Mouse (Mus musculus): Measurements from ENCODE around the gene Il1rl2.

The Il1rl2 gene

GRCm38 (mm10) chr1:40324457-40324856 is at the start of gene Il1rl2:
Il1rl2 (plus strand) TSS chr1:40324610.
- WGBS: 24% methylated on average over 6 of the region's 6 CpGs

GRCm38 (mm10) chr1:40275285-40276013 is 49.0 kb upstream of the Il1rl2 start:
- WGBS: 48% methylated on average over 10 of the region's 10 CpGs

- 91% methylated on average over 4 of the region's 4 CpGs for WGBS
These were observed 46.5 kb upstream of the Il1rl2 start for GRCm38 (mm10) chr1:40277944-40278343.

- 95% methylated on average over 2 of the region's 2 CpGs for WGBS
These were observed 45.7 kb upstream of the Il1rl2 start for GRCm38 (mm10) chr1:40278720-40279119.

GRCm38 (mm10) chr1:40279182-40279743 is 45.1 kb upstream of the Il1rl2 start:
- 92% methylated on average over 11 of the region's 11 CpGs for WGBS

- 84% methylated on average over 4 of the region's 4 CpGs for WGBS
These were observed 42.5 kb upstream of the Il1rl2 start for GRCm38 (mm10) chr1:40281950-40282349.

GRCm38 (mm10) chr1:40282394-40282793 is 42.0 kb upstream of the Il1rl2 start:
- WGBS: 77% methylated on average over 3 of the region's 3 CpGs

- WGBS: 90% methylated on average over 5 of the region's 5 CpGs
These were observed 40.4 kb upstream of the Il1rl2 start for GRCm38 (mm10) chr1:40283995-40284394.

GRCm38 (mm10) chr1:40290489-40291255 is 33.7 kb upstream of the Il1rl2 start:
- WGBS: 94% methylated on average over 12 of the region's 12 CpGs

- WGBS: 84% methylated on average over 2 of the region's 2 CpGs
These were observed 32.2 kb upstream of the Il1rl2 start for GRCm38 (mm10) chr1:40292231-40292630.

GRCm38 (mm10) chr1:40293891-40294290 is 30.5 kb upstream of the Il1rl2 start:
- 95% methylated on average over 7 of the region's 7 CpGs for WGBS

GRCm38 (mm10) chr1:40294824-40295223 is 29.6 kb upstream of the Il1rl2 start:
- 91% methylated on average over 9 of the region's 9 CpGs for WGBS

- 94% methylated on average over 2 of the region's 2 CpGs for WGBS
These were observed 26.4 kb upstream of the Il1rl2 start for GRCm38 (mm10) chr1:40298053-40298452.

- WGBS: 82% methylated on average over 7 of the region's 7 CpGs
These were observed 21.1 kb upstream of the Il1rl2 start for GRCm38 (mm10) chr1:40303179-40303866.

- WGBS: 75% methylated on average over 4 of the region's 4 CpGs
These were observed 20.1 kb upstream of the Il1rl2 start for GRCm38 (mm10) chr1:40304321-40304720.

- 70% methylated on average over 2 of the region's 2 CpGs for WGBS
These were observed 18.3 kb upstream of the Il1rl2 start for GRCm38 (mm10) chr1:40306111-40306510.

- WGBS: 67% methylated on average over 3 of the region's 3 CpGs
These were observed 13.3 kb upstream of the Il1rl2 start for GRCm38 (mm10) chr1:40311123-40311522.

GRCm38 (mm10) chr1:40311625-40312024 is 12.8 kb upstream of the Il1rl2 start:
- WGBS: 82% methylated on average over 2 of the region's 2 CpGs

GRCm38 (mm10) chr1:40314016-40314415 is 10.4 kb upstream of the Il1rl2 start:
- WGBS: 80% methylated on average over 12 of the region's 12 CpGs

- 87% methylated on average over 8 of the region's 8 CpGs for whole genome bisulfite sequencing
These were observed 6.8 kb upstream of the Il1rl2 start for GRCm38 (mm10) chr1:40317657-40318056.

- WGBS: 87% methylated on average over 6 of the region's 6 CpGs
These were observed 2.6 kb upstream of the Il1rl2 start for GRCm38 (mm10) chr1:40321824-40322223.

- WGBS: 81% methylated on average over 3 of the region's 3 CpGs
These were observed 1.9 kb upstream of the Il1rl2 start for GRCm38 (mm10) chr1:40322543-40322942.
